Mouse (Mus musculus): ENCODE measurements at regions not wholly inside any gene's neighbourhood (a gene's known extent, or its start where the extent isn't known, plus 50 kb on each side); places are given as distances from the start of the nearest gene placed in this dataset.

DNA sequence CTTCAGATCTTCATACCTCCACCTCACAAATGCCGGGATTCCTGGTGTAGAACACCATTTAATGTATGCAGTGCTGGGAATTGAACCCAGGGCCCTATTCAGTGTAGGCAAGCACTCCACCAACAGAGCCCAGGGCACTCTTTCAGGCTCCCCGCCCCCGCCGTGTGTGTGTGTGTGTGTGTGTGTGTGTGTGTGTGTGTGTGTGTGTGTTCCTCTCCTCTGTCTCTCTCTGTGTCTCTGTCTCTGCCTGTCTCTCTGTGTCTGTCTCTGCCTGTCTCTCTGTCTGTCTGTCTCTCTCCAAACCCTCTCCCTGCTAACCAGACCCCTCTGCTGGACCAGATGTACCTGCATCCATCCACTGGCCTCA, 61.1 kb downstream of the Irf2bpl start:
- Histone ChIP-seq H3K9ac (ENCODE audit: low read length) (peak overlapping the region; percentile 42; the same call in 1 of the 2 replicates), H3K27me3 (replicated peaks; ENCODE audit: control insufficient read depth, insufficient read depth, low read length) (no peaks in the 10 kb centered on the region), H3K27ac (ENCODE audit: low read depth) (peak overlapping the region; percentile 97), H3K4me1 (replicated peaks; ENCODE audit: control insufficient read depth, insufficient read depth, low read length) (peaks cover 35% of the 10 kb centered on the region), H3K9me3 (ENCODE audit: control insufficient read depth, low read length) (no peaks in the 10 kb centered on the region), H3K4me3 (ENCODE audit: low read depth, low read length) (peak overlapping the region; percentile 18), H3K36me3 (ENCODE audit: control insufficient read depth, insufficient read depth, low read length) (no peaks in the 10 kb centered on the region), H3K4me2 (ENCODE audit: low read length) (peak overlapping the region; percentile 52)
- no peak; the same call in 1 of the 2 replicates for ATAC-seq (replicated peaks; ENCODE audit: low FRiP score, low TSS enrichment, low read depth)
- no peak for DNase-seq (ENCODE audit: low spot score)
- 83% methylated on average over 4 of the region's 4 CpGs for WGBS

GRCm38 (mm10) chr12:86821183-86821582, 63.4 kb downstream of the Irf2bpl start:
- ATAC-seq (replicated peaks; ENCODE audit: low FRiP score, low TSS enrichment, low read depth): no peak
- Histone ChIP-seq H3K4me1 (replicated peaks; ENCODE audit: control insufficient read depth, insufficient read depth, low read length) (peaks cover 46% of the 10 kb centered on the region), H3K4me2 (ENCODE audit: low read length) (no peak overlapping the region), H3K4me3 (ENCODE audit: low read depth, low read length) (no peak overlapping the region), H3K27me3 (replicated peaks; ENCODE audit: control insufficient read depth, insufficient read depth, low read length) (no peaks in the 10 kb centered on the region), H3K9ac (ENCODE audit: low read length) (no peak overlapping the region), H3K27ac (ENCODE audit: low read depth) (no peak overlapping the region), H3K9me3 (ENCODE audit: control insufficient read depth, low read length) (no peaks in the 10 kb centered on the region), H3K36me3 (ENCODE audit: control insufficient read depth, insufficient read depth, low read length) (no peaks in the 10 kb centered on the region)
- DNase-seq (ENCODE audit: low spot score): no peak
- WGBS: 75% methylated on average over 6 of the region's 6 CpGs

DNA sequence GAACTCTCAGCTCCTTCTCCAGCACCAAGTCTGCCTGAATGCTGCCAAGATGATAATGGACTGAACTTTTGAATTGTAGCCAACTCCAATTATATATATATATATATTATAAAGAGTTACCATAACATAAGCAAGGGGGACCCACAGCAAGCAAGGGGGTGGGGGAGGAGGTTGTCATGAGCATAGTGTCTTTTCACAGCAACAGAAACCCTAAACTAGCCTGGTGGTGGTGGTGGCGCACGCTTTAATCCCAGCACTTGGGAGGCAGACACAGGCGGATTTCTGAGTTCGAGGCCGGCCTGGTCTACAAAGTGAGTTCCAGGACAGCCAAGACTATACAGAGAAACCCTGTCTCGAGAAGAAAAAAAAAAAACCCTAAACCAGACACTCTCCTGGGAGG, 65.0 kb downstream of the Irf2bpl start:
- Histone ChIP-seq H3K36me3 (ENCODE audit: control insufficient read depth, insufficient read depth, low read length) (no peaks in the 10 kb centered on the region), H3K9ac (ENCODE audit: low read length) (no peak overlapping the region), H3K9me3 (ENCODE audit: control insufficient read depth, low read length) (no peaks in the 10 kb centered on the region), H3K4me3 (ENCODE audit: low read depth, low read length) (no peak overlapping the region), H3K4me1 (replicated peaks; ENCODE audit: control insufficient read depth, insufficient read depth, low read length) (peaks cover 32% of the 10 kb centered on the region), H3K4me2 (ENCODE audit: low read length) (no peak overlapping the region), H3K27ac (ENCODE audit: low read depth) (no peak overlapping the region), H3K27me3 (replicated peaks; ENCODE audit: control insufficient read depth, insufficient read depth, low read length) (no peaks in the 10 kb centered on the region)
- ATAC-seq (replicated peaks; ENCODE audit: low FRiP score, low TSS enrichment, low read depth): no peak
- WGBS: 89% methylated on average over 6 of the region's 6 CpGs
- no peak for DNase-seq (ENCODE audit: low spot score)

DNA sequence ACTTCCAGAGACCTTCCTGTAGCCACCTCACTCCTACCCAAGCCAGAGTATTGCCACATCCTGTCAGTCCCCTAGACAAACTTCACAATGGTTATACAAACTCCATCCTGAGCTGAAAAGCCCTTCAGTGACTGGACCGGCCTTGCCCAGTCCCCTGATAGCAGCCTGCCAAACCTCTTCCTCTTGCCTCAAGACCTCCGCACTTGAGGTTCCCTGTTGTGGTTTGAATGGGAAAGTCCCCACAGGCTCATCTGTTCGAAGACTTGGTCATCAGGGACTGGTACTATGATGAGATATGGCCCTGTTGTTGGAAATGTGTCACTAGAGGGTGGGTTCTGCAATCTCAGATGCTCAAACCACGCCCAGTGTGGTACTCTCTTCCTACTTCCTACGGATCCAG, 65.4 kb downstream of the Irf2bpl start:
- no peaks in the 10 kb centered on the region for H3K27me3 ChIP-seq (replicated peaks; ENCODE audit: control insufficient read depth, insufficient read depth, low read length)
- H3K4me3 ChIP-seq (ENCODE audit: low read depth, low read length): no peak overlapping the region
- peaks cover 28% of the 10 kb centered on the region for H3K4me1 ChIP-seq (replicated peaks; ENCODE audit: control insufficient read depth, insufficient read depth, low read length)
- no peak for ATAC-seq (replicated peaks; ENCODE audit: low FRiP score, low TSS enrichment, low read depth)
- DNase-seq (ENCODE audit: low spot score): no peak
- H3K9ac ChIP-seq (ENCODE audit: low read length): no peak overlapping the region
- H3K4me2 ChIP-seq (ENCODE audit: low read length): no peak overlapping the region
- H3K9me3 ChIP-seq (ENCODE audit: control insufficient read depth, low read length): no peaks in the 10 kb centered on the region
- no peaks in the 10 kb centered on the region for H3K36me3 ChIP-seq (ENCODE audit: control insufficient read depth, insufficient read depth, low read length)
- H3K27ac ChIP-seq (ENCODE audit: low read depth): no peak overlapping the region
- WGBS: 88% methylated on average over 5 of the region's 5 CpGs

- peaks cover 21% of the 10 kb centered on the region for H3K4me1 ChIP-seq (replicated peaks; ENCODE audit: control insufficient read depth, insufficient read depth, low read length)
- H3K9me3 ChIP-seq (ENCODE audit: control insufficient read depth, low read length): no peaks in the 10 kb centered on the region
- DNase-seq (ENCODE audit: low spot score) (no peak), ATAC-seq (replicated peaks; ENCODE audit: low FRiP score, low TSS enrichment, low read depth) (no peak)
- H3K27me3 ChIP-seq (replicated peaks; ENCODE audit: control insufficient read depth, insufficient read depth, low read length): no peaks in the 10 kb centered on the region
- H3K36me3 ChIP-seq (ENCODE audit: control insufficient read depth, insufficient read depth, low read length): no peaks in the 10 kb centered on the region
- no peak overlapping the region for H3K9ac ChIP-seq (ENCODE audit: low read length)
- H3K4me3 ChIP-seq (ENCODE audit: low read depth, low read length): no peak overlapping the region
- H3K4me2 ChIP-seq (ENCODE audit: low read length): no peak overlapping the region
- 17% methylated on average over 2 of the region's 2 CpGs for WGBS
- H3K27ac ChIP-seq (ENCODE audit: low read depth): no peak overlapping the region
Measured at GRCm38 (mm10) chr12:86818201-86818600, 66.4 kb downstream of the Irf2bpl start.

DNA sequence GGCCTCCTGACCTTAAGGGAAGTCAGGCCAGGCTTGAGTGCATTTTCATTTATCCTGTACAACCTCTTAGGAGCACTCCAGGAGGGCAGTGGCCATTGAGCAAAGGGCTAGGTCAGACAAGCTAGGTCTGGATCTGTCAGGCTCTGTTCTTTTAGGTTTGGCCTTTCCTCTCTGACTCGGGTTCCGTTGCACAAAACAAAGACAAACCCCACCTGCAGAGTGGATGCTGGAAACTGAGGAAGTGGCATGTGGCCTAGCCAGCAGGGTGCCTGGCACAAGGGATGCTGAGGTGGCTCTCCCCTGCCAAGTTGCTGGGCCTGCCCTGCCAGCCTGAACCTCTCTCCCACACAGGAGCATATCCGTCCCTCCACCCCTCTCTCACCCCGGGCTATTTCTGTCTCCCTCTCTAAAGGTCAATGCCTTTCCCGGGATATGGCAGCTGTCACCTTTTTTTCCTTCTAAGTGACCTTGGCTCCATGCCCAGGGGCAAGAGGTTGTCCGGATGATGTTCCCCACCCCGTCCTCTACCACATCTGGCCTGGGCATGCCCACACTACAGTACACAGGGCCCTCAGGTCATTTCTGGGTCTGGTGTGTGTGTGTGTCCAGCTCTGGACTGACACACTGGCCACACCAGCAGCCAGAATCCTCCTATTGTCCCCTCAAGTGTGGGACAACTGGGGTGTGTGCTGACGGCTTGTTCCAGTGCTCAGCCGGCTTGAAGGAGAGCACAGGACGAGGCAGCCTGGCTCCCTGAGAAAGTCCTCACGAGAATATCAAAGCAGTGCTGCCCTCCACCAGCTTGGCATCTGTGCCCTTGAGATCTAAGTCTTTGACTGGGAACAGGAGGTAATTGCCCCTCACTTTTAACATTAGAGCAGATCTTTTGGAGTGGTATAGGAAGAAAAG, 67.6 kb downstream of the Irf2bpl start:
- WGBS: 53% methylated on average over 11 of the region's 11 CpGs
- no peak overlapping the region for H3K9ac ChIP-seq (ENCODE audit: low read length)
- H3K4me3 ChIP-seq (ENCODE audit: low read depth, low read length): no peak overlapping the region
- H3K4me2 ChIP-seq (ENCODE audit: low read length): no peak overlapping the region
- H3K27ac ChIP-seq (ENCODE audit: low read depth): peak overlapping the region; percentile 59; the same call in 1 of the 2 replicates
- ATAC-seq (replicated peaks; ENCODE audit: low FRiP score, low TSS enrichment, low read depth): 0 out of 2 replicates have a peak, but pooled peaks have one; percentile 22
- H3K36me3 ChIP-seq (ENCODE audit: control insufficient read depth, insufficient read depth, low read length): no peaks in the 10 kb centered on the region
- no peaks in the 10 kb centered on the region for H3K9me3 ChIP-seq (ENCODE audit: control insufficient read depth, low read length)
- no peaks in the 10 kb centered on the region for H3K27me3 ChIP-seq (replicated peaks; ENCODE audit: control insufficient read depth, insufficient read depth, low read length)
- H3K4me1 ChIP-seq (replicated peaks; ENCODE audit: control insufficient read depth, insufficient read depth, low read length): peaks cover 21% of the 10 kb centered on the region
- no peak for DNase-seq (ENCODE audit: low spot score)

- Histone ChIP-seq H3K9me3 (ENCODE audit: control insufficient read depth, low read length) (no peaks in the 10 kb centered on the region), H3K36me3 (ENCODE audit: control insufficient read depth, insufficient read depth, low read length) (no peaks in the 10 kb centered on the region), H3K27ac (ENCODE audit: low read depth) (peak overlapping the region; percentile 59; the same call in 1 of the 2 replicates), H3K4me1 (replicated peaks; ENCODE audit: control insufficient read depth, insufficient read depth, low read length) (peaks cover 22% of the 10 kb centered on the region), H3K4me2 (ENCODE audit: low read length) (no peak overlapping the region), H3K27me3 (replicated peaks; ENCODE audit: control insufficient read depth, insufficient read depth, low read length) (no peaks in the 10 kb centered on the region), H3K4me3 (ENCODE audit: low read depth, low read length) (no peak overlapping the region), H3K9ac (ENCODE audit: low read length) (no peak overlapping the region)
- ATAC-seq (replicated peaks; ENCODE audit: low FRiP score, low TSS enrichment, low read depth) (peak; percentile 57; the same call in 1 of the 2 replicates), DNase-seq (ENCODE audit: low spot score) (no peak)
- WGBS: 6% methylated on average over 6 of the region's 6 CpGs
Measured at GRCm38 (mm10) chr12:86816171-86816701, 68.4 kb downstream of the Irf2bpl start.

DNA sequence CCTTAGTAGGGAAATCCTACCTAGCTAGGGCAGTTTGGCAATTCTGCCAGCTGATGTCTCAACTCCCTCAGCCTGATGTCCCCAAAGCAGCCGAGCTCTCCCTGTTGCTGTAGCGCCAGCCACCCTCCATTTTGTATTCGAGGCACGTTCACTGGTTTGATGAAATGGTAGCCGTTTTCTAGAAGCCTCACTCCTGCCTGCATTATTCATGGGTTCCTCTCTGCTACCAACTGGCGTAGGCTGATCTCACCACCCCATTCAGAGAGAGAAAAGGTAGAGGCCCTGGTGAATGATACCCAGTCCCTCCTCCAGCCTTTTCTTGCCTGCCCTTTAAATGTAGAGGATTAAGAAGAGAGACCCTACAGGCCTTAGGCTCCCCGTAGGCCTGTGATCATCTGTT, 69.9 kb downstream of the Irf2bpl start:
- Histone ChIP-seq H3K27me3 (replicated peaks; ENCODE audit: control insufficient read depth, insufficient read depth, low read length) (no peaks in the 10 kb centered on the region), H3K27ac (ENCODE audit: low read depth) (no peak overlapping the region), H3K4me3 (ENCODE audit: low read depth, low read length) (no peak overlapping the region), H3K4me2 (ENCODE audit: low read length) (no peak overlapping the region), H3K36me3 (ENCODE audit: control insufficient read depth, insufficient read depth, low read length) (no peaks in the 10 kb centered on the region), H3K4me1 (replicated peaks; ENCODE audit: control insufficient read depth, insufficient read depth, low read length) (peaks cover 28% of the 10 kb centered on the region), H3K9ac (ENCODE audit: low read length) (no peak overlapping the region), H3K9me3 (ENCODE audit: control insufficient read depth, low read length) (no peaks in the 10 kb centered on the region)
- DNase-seq (ENCODE audit: low spot score) (no peak), ATAC-seq (replicated peaks; ENCODE audit: low FRiP score, low TSS enrichment, low read depth) (no peak)
- WGBS: 88% methylated on average over 7 of the region's 7 CpGs

All from intestine, embryonic 14.5 days (tissue).